Mouse (Mus musculus) gastrocnemius, postnatal 4 days (tissue): ENCODE data around the gene Igsf23. TPM values are rescaled to one million over a fixed set of nuclear protein-coding genes. Genes with fewer than 3 reads are reported as not detected.

Experiments used
- total RNA-seq, 2 experiments: library from RNA; stranded (reverse); gene quantifications; 2 replicates each; pipeline ENCODE4 v1.2.3; 2021

The Igsf23 gene
- total RNA-seq, 2 experiments from 2014 or later = not detected

Other genes starting within 250 kb of the Igsf23 start
- 10 to 100 TPM; 68.4 to 72.0 TPM for gene Tomm40, start 235.3 kb downstream of the Igsf23 start, total RNA-seq
- gene Nectin2, start 200.3 kb downstream of the Igsf23 start, total RNA-seq = 10 to 100 TPM; 21.1 to 23.2 TPM
- 100 to 1,000 TPM; 119 to 144 TPM for gene Bcam, start 179.7 kb downstream of the Igsf23 start, total RNA-seq
- gene Cblc, start 153.9 kb downstream of the Igsf23 start, total RNA-seq = under 1 TPM; 0.76 to 0.96 TPM
- gene Bcl3, start 128.0 kb downstream of the Igsf23 start, total RNA-seq = 1 to 10 TPM; 5.1 to 5.7 TPM
- gene Gm19345, start 98.8 kb downstream of the Igsf23 start, total RNA-seq = not detected
- gene Ceacam16, start 89.5 kb downstream of the Igsf23 start, total RNA-seq = not detected
- not detected for gene Ceacam19, start 62.8 kb downstream of the Igsf23 start, total RNA-seq
- 10 to 100 TPM; 22.3 to 23.0 TPM for gene Pvr, start 29.6 kb downstream of the Igsf23 start, total RNA-seq
- gene Ceacam20, start 14.7 kb upstream of the Igsf23 start, total RNA-seq = not detected
- gene Nlrp9b, start 40.7 kb upstream of the Igsf23 start, total RNA-seq = not detected
- not detected for gene Vmn1r91, start 148.9 kb upstream of the Igsf23 start, total RNA-seq
- gene Gm16442, start 171.8 kb upstream of the Igsf23 start, total RNA-seq = not detected
- not detected for gene Vmn1r93, start 188.3 kb upstream of the Igsf23 start, total RNA-seq
- not detected for gene Vmn1r94, start 217.6 kb upstream of the Igsf23 start, total RNA-seq
- gene Vmn1r95, start 243.0 kb upstream of the Igsf23 start, total RNA-seq = not detected